Mouse (Mus musculus) E14TG2a.4 (cell line): ENCODE data around the gene Gpr155.

Experiments used
- CTCF ChIP-seq: conservative IDR thresholded peaks from 2 replicates; pipeline ENCODE4 v1.5.1; 2014; ENCODE audit warnings: low read length
- NANOG ChIP-seq: IDR thresholded peaks from 2 replicates; pipeline ENCODE4 v1.6.1; 2014; ENCODE audit warnings: borderline replicate concordance, low read length, mixed read lengths

DNA sequence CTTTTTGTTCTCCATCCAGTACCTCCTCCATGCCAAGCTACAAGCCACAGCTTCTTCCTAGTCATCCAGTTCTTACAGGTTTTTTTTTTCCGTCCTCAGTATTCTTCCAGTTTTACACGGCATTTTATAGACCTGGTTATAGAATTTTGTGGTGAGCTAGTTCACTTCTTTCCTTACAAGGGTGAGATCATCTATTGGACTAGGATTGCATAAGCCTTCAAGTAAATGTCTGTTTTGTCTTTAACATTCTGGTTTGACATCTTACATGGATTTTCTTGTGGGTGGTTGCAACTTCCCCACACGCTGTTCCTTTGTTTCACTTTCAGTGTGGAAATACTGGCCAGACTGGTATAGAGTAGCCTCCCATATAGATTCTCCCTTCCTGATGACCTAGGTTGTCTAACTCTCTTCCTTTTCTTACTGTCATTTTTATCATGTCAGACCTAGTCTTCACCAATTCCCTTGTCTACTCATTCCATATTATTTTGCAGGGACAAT lies 10.5 kb upstream of the Gpr155 start:
- TF ChIP-seq CTCF = no peak
- no peak for TF ChIP-seq NANOG
